Mouse (Mus musculus) heart, postnatal 0 days (tissue): Measurements from ENCODE around the gene Gm5294.

Experiments
- CTCF ChIP-seq: IDR thresholded peaks from 2 replicates; pipeline ENCODE4 v1.5.1; 2016; ENCODE audit warnings: antibody characterized with exemption, control low read depth, low read depth
- EP300 ChIP-seq: IDR thresholded peaks from 2 replicates; pipeline ENCODE4 v1.6.1; 2016; ENCODE audit warnings: antibody characterized with exemption, low read depth

GRCm38 (mm10) chr5:138833406-138833805 is 13.5 kb downstream of the Gm5294 start:
- TF ChIP-seq CTCF (no peak), EP300 (no peak)
